Mouse (Mus musculus): Measurements from ENCODE around the gene Pyroxd2. TPM values are rescaled to one million over a fixed set of nuclear protein-coding genes. Genes with fewer than 3 reads are reported as not detected.
"Not testable (repeated sequence)": the region's sequence is repeated elsewhere in the genome, so short reads cannot be mapped to it uniquely, and the experiment has no call there.

Gene Pyroxd2
- polyA plus RNA-seq (2014; fragmentation: Nextera tagmentation; extraction: Ambion mirVana), result 1.3 and 1.7 TPM in 2 replicates

- peak; percentile 88 for ATAC-seq
- WGBS, result 2% methylated on average over 22 of the region's 22 CpGs
- H3K27me3 ChIP-seq (replicated peaks; ENCODE audit: control insufficient read depth, insufficient read depth, low read length), result no peaks in the 10 kb centered on the region
Measured at GRCm38 (mm10) chr19:42752363-42752931, at the start of gene Pyroxd2. Gene Pyroxd2 (minus strand): TSS chr19:42752775.

GRCm38 (mm10) chr19:42797866-42798265 lies 45.3 kb upstream of the Pyroxd2 start:
- Histone ChIP-seq H3K9me3 (replicated peaks; ENCODE audit: control insufficient read depth, low read length) (no peaks in the 10 kb centered on the region), H3K27me3 (replicated peaks; ENCODE audit: control insufficient read depth, insufficient read depth, low read length) (no peaks in the 10 kb centered on the region), H3K9ac (ENCODE audit: low read length) (no peak overlapping the region), H3K27ac (ENCODE audit: low read depth, low read length) (no peak overlapping the region), H3K36me3 (ENCODE audit: control insufficient read depth, insufficient read depth, low read length) (no peaks in the 10 kb centered on the region), H3K4me1 (ENCODE audit: control insufficient read depth, insufficient read depth, low read length) (no peaks in the 10 kb centered on the region), H3K4me2 (ENCODE audit: low read length) (no peak overlapping the region), H3K4me3 (ENCODE audit: low read depth, low read length) (no peak overlapping the region)
- DNase-seq (ENCODE audit: low spot score) (no peak), ATAC-seq (no peak)
- WGBS, result 63% methylated on average over 2 of the region's 2 CpGs

More at GRCm38 (mm10) chr19:42752363-42752931, at the start of gene Pyroxd2:
- Histone ChIP-seq H3K27ac (ENCODE audit: low read depth, low read length) (peak within 1 kb of the TSS; percentile 71), H3K36me3 (ENCODE audit: control insufficient read depth, insufficient read depth, low read length) (no peaks in the 10 kb centered on the region), H3K9me3 (replicated peaks; ENCODE audit: control insufficient read depth, low read length) (no peaks in the 10 kb centered on the region), H3K4me3 (ENCODE audit: low read depth, low read length) (peak within 1 kb of the TSS; percentile 32), H3K9ac (ENCODE audit: low read length) (peak within 1 kb of the TSS; percentile 67), H3K4me2 (ENCODE audit: low read length) (peak within 1 kb of the TSS; percentile 64), H3K4me1 (ENCODE audit: control insufficient read depth, insufficient read depth, low read length) (peaks cover 16% of the 10 kb centered on the region)
- peak; percentile 90 for DNase-seq (ENCODE audit: low spot score)

GRCm38 (mm10) chr19:42795801-42796200 lies 43.2 kb upstream of the Pyroxd2 start:
- 29% methylated on average over 9 of the region's 9 CpGs for WGBS
- Histone ChIP-seq H3K4me2 (ENCODE audit: low read length) (peak overlapping the region; percentile 80), H3K9ac (ENCODE audit: low read length) (peak overlapping the region; percentile 67; the same call in 1 of the 2 replicates), H3K27ac (ENCODE audit: low read depth, low read length) (no peak overlapping the region), H3K36me3 (ENCODE audit: control insufficient read depth, insufficient read depth, low read length) (no peaks in the 10 kb centered on the region), H3K4me1 (ENCODE audit: control insufficient read depth, insufficient read depth, low read length) (no peaks in the 10 kb centered on the region), H3K27me3 (replicated peaks; ENCODE audit: control insufficient read depth, insufficient read depth, low read length) (no peaks in the 10 kb centered on the region), H3K9me3 (replicated peaks; ENCODE audit: control insufficient read depth, low read length) (no peaks in the 10 kb centered on the region), H3K4me3 (ENCODE audit: low read depth, low read length) (no peak overlapping the region; the same call in 1 of the 2 replicates)
- DNase-seq (ENCODE audit: low spot score) (no peak), ATAC-seq (0 out of 2 replicates have a peak, but pooled peaks have one; percentile 9)

GRCm38 (mm10) chr19:42794914-42795613 lies 42.5 kb upstream of the Pyroxd2 start:
- H3K27ac ChIP-seq (ENCODE audit: low read depth, low read length), result no peak overlapping the region
- H3K9ac ChIP-seq (ENCODE audit: low read length), result peak overlapping the region; percentile 67
- no peaks in the 10 kb centered on the region for H3K4me1 ChIP-seq (ENCODE audit: control insufficient read depth, insufficient read depth, low read length)
- H3K9me3 ChIP-seq (replicated peaks; ENCODE audit: control insufficient read depth, low read length), result no peaks in the 10 kb centered on the region
- ATAC-seq (peak; percentile 94), DNase-seq (ENCODE audit: low spot score) (peak; percentile 95)
- H3K4me2 ChIP-seq (ENCODE audit: low read length), result peak overlapping the region; percentile 80
- H3K27me3 ChIP-seq (replicated peaks; ENCODE audit: control insufficient read depth, insufficient read depth, low read length), result no peaks in the 10 kb centered on the region
- WGBS, result 2% methylated on average over 31 of the region's 31 CpGs
- peak overlapping the region; percentile 37 for H3K4me3 ChIP-seq (ENCODE audit: low read depth, low read length)
- no peaks in the 10 kb centered on the region for H3K36me3 ChIP-seq (ENCODE audit: control insufficient read depth, insufficient read depth, low read length)

- no peak overlapping the region for H3K9ac ChIP-seq (ENCODE audit: low read length)
- 58% methylated on average over 5 of the region's 5 CpGs for WGBS
- H3K4me1 ChIP-seq (ENCODE audit: control insufficient read depth, insufficient read depth, low read length), result peaks cover 5% of the 10 kb centered on the region; the same call in 1 of the 2 replicates
- H3K9me3 ChIP-seq (replicated peaks; ENCODE audit: control insufficient read depth, low read length), result no peaks in the 10 kb centered on the region
- ATAC-seq, result no peak
- no peak overlapping the region for H3K27ac ChIP-seq (ENCODE audit: low read depth, low read length)
- H3K4me2 ChIP-seq (ENCODE audit: low read length), result no peak overlapping the region
- no peak for DNase-seq (ENCODE audit: low spot score)
- no peaks in the 10 kb centered on the region for H3K27me3 ChIP-seq (replicated peaks; ENCODE audit: control insufficient read depth, insufficient read depth, low read length)
- no peak overlapping the region for H3K4me3 ChIP-seq (ENCODE audit: low read depth, low read length)
- no peaks in the 10 kb centered on the region for H3K36me3 ChIP-seq (ENCODE audit: control insufficient read depth, insufficient read depth, low read length)
Measured at GRCm38 (mm10) chr19:42788311-42788710, 35.7 kb upstream of the Pyroxd2 start.

- ATAC-seq, result no peak
- H3K36me3 ChIP-seq (ENCODE audit: control insufficient read depth, insufficient read depth, low read length), result no peaks in the 10 kb centered on the region
- H3K27me3 ChIP-seq (replicated peaks; ENCODE audit: control insufficient read depth, insufficient read depth, low read length), result no peaks in the 10 kb centered on the region
- no peaks in the 10 kb centered on the region for H3K9me3 ChIP-seq (replicated peaks; ENCODE audit: control insufficient read depth, low read length)
- DNase-seq (ENCODE audit: low spot score), result peak; percentile 33
- peak overlapping the region; percentile 9; the same call in 1 of the 2 replicates for H3K9ac ChIP-seq (ENCODE audit: low read length)
- H3K4me3 ChIP-seq (ENCODE audit: low read depth, low read length), result no peak overlapping the region
- H3K4me2 ChIP-seq (ENCODE audit: low read length), result no peak overlapping the region
- WGBS, result 13% methylated on average over 8 of the region's 8 CpGs
- no peak overlapping the region for H3K27ac ChIP-seq (ENCODE audit: low read depth, low read length)
- peaks cover 5% of the 10 kb centered on the region; the same call in 1 of the 2 replicates for H3K4me1 ChIP-seq (ENCODE audit: control insufficient read depth, insufficient read depth, low read length)
Measured at GRCm38 (mm10) chr19:42785562-42786220, 33.1 kb upstream of the Pyroxd2 start.

- no peak overlapping the region for H3K4me2 ChIP-seq (ENCODE audit: low read length)
- H3K36me3 ChIP-seq (ENCODE audit: control insufficient read depth, insufficient read depth, low read length), result no peaks in the 10 kb centered on the region
- DNase-seq (ENCODE audit: low spot score) (peak; percentile 28), ATAC-seq (no peak)
- no peak overlapping the region for H3K4me3 ChIP-seq (ENCODE audit: low read depth, low read length)
- H3K9me3 ChIP-seq (replicated peaks; ENCODE audit: control insufficient read depth, low read length), result no peaks in the 10 kb centered on the region
- H3K9ac ChIP-seq (ENCODE audit: low read length), result no peak overlapping the region
- peaks cover 5% of the 10 kb centered on the region; the same call in 1 of the 2 replicates for H3K4me1 ChIP-seq (ENCODE audit: control insufficient read depth, insufficient read depth, low read length)
- no peak overlapping the region for H3K27ac ChIP-seq (ENCODE audit: low read depth, low read length)
- H3K27me3 ChIP-seq (replicated peaks; ENCODE audit: control insufficient read depth, insufficient read depth, low read length), result no peaks in the 10 kb centered on the region
- WGBS, result 27% methylated on average over 2 of the region's 2 CpGs
Measured at GRCm38 (mm10) chr19:42785129-42785528, 32.6 kb upstream of the Pyroxd2 start.

- H3K4me2 ChIP-seq (ENCODE audit: low read length), result peak overlapping the region; percentile 58
- not testable (repeated sequence) for H3K36me3 ChIP-seq (ENCODE audit: control insufficient read depth, insufficient read depth, low read length); H3K9me3 ChIP-seq (replicated peaks; ENCODE audit: control insufficient read depth, low read length); H3K4me1 ChIP-seq (ENCODE audit: control insufficient read depth, insufficient read depth, low read length); ATAC-seq; H3K27me3 ChIP-seq (replicated peaks; ENCODE audit: control insufficient read depth, insufficient read depth, low read length); DNase-seq (ENCODE audit: low spot score)
- peak overlapping the region; percentile 80 for H3K27ac ChIP-seq (ENCODE audit: low read depth, low read length)
- H3K4me3 ChIP-seq (ENCODE audit: low read depth, low read length), result peak overlapping the region; percentile 61
- WGBS, result 59% methylated on average over 7 of the region's 7 CpGs
- peak overlapping the region; percentile 70 for H3K9ac ChIP-seq (ENCODE audit: low read length)
Measured at GRCm38 (mm10) chr19:42780156-42780538, 27.6 kb upstream of the Pyroxd2 start.
